12 mouse cellular contexts compared by ENCODE assay signal in the genomic region with DNA sequence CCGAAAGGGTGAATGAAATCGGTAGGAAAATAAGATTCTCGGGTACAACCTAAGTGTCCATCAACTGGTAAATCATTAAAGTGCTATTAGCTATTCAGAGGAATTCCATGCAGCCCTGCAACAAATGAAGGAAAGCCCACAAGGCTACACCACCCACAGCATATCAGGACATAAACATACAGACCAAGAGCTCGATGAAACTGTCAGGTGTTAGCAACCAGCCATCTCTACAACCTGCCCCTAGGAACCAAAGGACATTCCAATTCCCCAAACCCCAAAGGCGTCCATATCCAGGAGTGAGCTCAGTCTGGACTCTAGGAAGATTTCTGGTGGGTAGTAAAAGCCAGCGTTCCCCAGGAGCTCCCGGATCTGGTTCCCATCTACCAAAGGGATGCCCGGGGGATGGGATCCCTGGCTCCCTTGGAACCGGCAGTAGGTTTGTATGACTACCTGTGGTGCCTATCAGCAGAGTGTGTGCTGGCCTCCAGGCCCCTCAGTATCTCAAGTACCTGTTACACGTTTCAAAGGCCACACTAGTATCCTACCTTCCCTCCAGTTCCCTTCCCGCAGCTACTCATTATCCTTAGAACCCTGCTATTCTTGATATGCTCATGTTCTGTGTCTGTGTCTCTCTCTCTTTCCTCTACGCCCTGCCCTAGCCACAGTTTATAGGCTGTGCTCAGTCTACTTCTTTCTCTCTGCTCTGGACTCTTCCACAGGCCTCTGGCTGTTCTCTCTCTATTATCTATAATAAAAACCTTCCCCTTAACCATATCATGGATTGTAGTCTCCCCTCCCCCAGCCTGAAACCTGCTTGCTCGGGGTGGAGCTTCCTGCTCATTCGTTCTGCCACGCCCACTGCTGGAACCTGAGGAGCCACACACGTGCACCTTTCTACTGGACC. TPM values are rescaled to one million over a fixed set of nuclear protein-coding genes. Genes with fewer than 3 reads are reported as not detected.
DNase-seq lines count a peak whose midpoint lies in the region; ATAC-seq lines count a peak whose summit lies in the region.
"Had no signal": no experiment of that assay in that cellular context is flagged by ENCODE, and none has a peak within 500 bp of the region (broad histone marks: within the 10 kb centered on the region; RNA-seq: fewer than 3 reads in every experiment).

No protein-coding gene starts in this region.

- no peaks in the 10 kb centered on the region for H3K9me3 ChIP-seq in hindbrain, embryonic 14.5 days (ENCODE audit: control insufficient read depth, low read length)
- no peaks in the 10 kb centered on the region for H3K9me3 ChIP-seq in hindbrain, embryonic 12.5 days (replicated peaks)
- no peaks in the 10 kb centered on the region for H3K9me3 ChIP-seq in megakaryocyte, embryonic 14.5 days
- no peaks in the 10 kb centered on the region for H3K9me3 ChIP-seq in midbrain, embryonic 10.5 days (replicated peaks)

- no peak for ATAC-seq in hindbrain, embryonic 14.5 days (ENCODE audit: low FRiP score)
- no peak for ATAC-seq in hindbrain, embryonic 12.5 days (ENCODE audit: low FRiP score)

- no peak overlapping the region for H3K27ac ChIP-seq in hindbrain, embryonic 14.5 days
- H3K27ac ChIP-seq in hindbrain, embryonic 12.5 days = no peak overlapping the region
- no peak overlapping the region; the same call in 1 of the 2 replicates for H3K27ac ChIP-seq in midbrain, embryonic 10.5 days (replicated peaks)

- H3K36me3 ChIP-seq in hindbrain, embryonic 14.5 days (replicated peaks; ENCODE audit: control insufficient read depth, insufficient read depth) = no peaks in the 10 kb centered on the region
- no peaks in the 10 kb centered on the region for H3K36me3 ChIP-seq in hindbrain, embryonic 12.5 days
- H3K36me3 ChIP-seq in megakaryocyte, embryonic 14.5 days (replicated peaks; ENCODE audit: low read length) = peaks cover 5% of the 10 kb centered on the region
- no peaks in the 10 kb centered on the region for H3K36me3 ChIP-seq in midbrain, embryonic 10.5 days

- 0 out of 2 replicates have a peak overlapping the region, but pooled peaks have one; percentile 2 for H3K9ac ChIP-seq in hindbrain, embryonic 14.5 days
- no peak overlapping the region for H3K9ac ChIP-seq in hindbrain, embryonic 12.5 days

- 33% methylated on average over 15 of the region's 16 CpGs for WGBS in hindbrain, embryonic 14.5 days
- WGBS in hindbrain, embryonic 12.5 days = 36% methylated on average over 14 of the region's 16 CpGs
- 35% methylated on average over 15 of the region's 16 CpGs for WGBS in midbrain, embryonic 10.5 days

- no peaks in the 10 kb centered on the region for H3K27me3 ChIP-seq in hindbrain, embryonic 14.5 days (ENCODE audit: control insufficient read depth, insufficient read depth, low read length)
- H3K27me3 ChIP-seq in hindbrain, embryonic 12.5 days = no peaks in the 10 kb centered on the region
- no peaks in the 10 kb centered on the region for H3K27me3 ChIP-seq in megakaryocyte, embryonic 14.5 days (replicated peaks)
- no peaks in the 10 kb centered on the region for H3K27me3 ChIP-seq in midbrain, embryonic 10.5 days (ENCODE audit: low read depth, poor library complexity, severe bottlenecking)

- H3K4me3 ChIP-seq in hindbrain, embryonic 14.5 days (replicated peaks; ENCODE audit: low read length) = no peak overlapping the region
- H3K4me3 ChIP-seq in hindbrain, embryonic 12.5 days = no peak overlapping the region
- peak overlapping the region; percentile 81 for H3K4me3 ChIP-seq in megakaryocyte, embryonic 14.5 days (replicated peaks)
- H3K4me3 ChIP-seq in midbrain, embryonic 10.5 days = no peak overlapping the region

- H3K4me2 ChIP-seq in hindbrain, embryonic 14.5 days (replicated peaks) = no peak overlapping the region; the same call in 1 of the 2 replicates
- H3K4me2 ChIP-seq in hindbrain, embryonic 12.5 days (replicated peaks) = no peak overlapping the region; the same call in 1 of the 2 replicates

- H3K4me1 ChIP-seq in hindbrain, embryonic 14.5 days (replicated peaks; ENCODE audit: control insufficient read depth, insufficient read depth, low read length) = no peaks in the 10 kb centered on the region
- H3K4me1 ChIP-seq in hindbrain, embryonic 12.5 days = no peaks in the 10 kb centered on the region; the same call in 1 of the 2 replicates
- H3K4me1 ChIP-seq in megakaryocyte, embryonic 14.5 days = peaks cover 45% of the 10 kb centered on the region
- H3K4me1 ChIP-seq in midbrain, embryonic 10.5 days = peaks cover 10% of the 10 kb centered on the region

- DNase-seq in hindbrain, embryonic 14.5 days (ENCODE audit: low spot score) = no peak
- peak; percentile 55 for DNase-seq in c-Kit-positive CD71-positive TER-119-positive erythroid progenitor cells, embryonic 14.5 days (ENCODE audit: low spot score)
- DNase-seq in induced T-regulatory cell, adult 2 months (ENCODE audit: low read depth) = peak; percentile 54
- DNase-seq in right cerebral cortex, postnatal 25 days = no peak
- DNase-seq in midbrain, embryonic 10.5 days (ENCODE audit: low spot score) = no peak
- DNase-seq in T-cell, adult 2 months (ENCODE audit: low spot score) = no peak
- DNase-seq: cerebellum, adult 9-10 months; gastrocnemius, postnatal 36 days; lung, postnatal 10 days; retina, postnatal 1 day had no signal

RNA-seq across cellular contexts. Expression of a gene that starts 23.4 kb away (rescaled TPM):
- 1,007 and 1,073 TPM in 2 replicates for polyA plus RNA-seq in hindbrain, embryonic 14.5 days (2014; fragmentation: Nextera tagmentation; extraction: Ambion mirVana)
- 666 and 694 TPM in 2 replicates for polyA plus RNA-seq in hindbrain, embryonic 12.5 days (2016; fragmentation: Nextera tagmentation; extraction: Ambion mirVana)
- 4.3 and 28.1 TPM in 2 replicates for polyA plus RNA-seq in megakaryocyte, embryonic 14.5 days (2012; ENCODE audit: insufficient read depth, low replicate concordance)
- polyA plus RNA-seq in midbrain, embryonic 10.5 days (2016; fragmentation: Nextera tagmentation; extraction: Ambion mirVana) = 605 and 627 TPM in 2 replicates

RNA-seq across cellular contexts. Expression of a gene that starts 28.6 kb away (rescaled TPM):
- polyA plus RNA-seq in hindbrain, embryonic 14.5 days (2014; fragmentation: Nextera tagmentation; extraction: Ambion mirVana) = not detected in 2 replicates
- not detected in 2 replicates for polyA plus RNA-seq in hindbrain, embryonic 12.5 days (2016; fragmentation: Nextera tagmentation; extraction: Ambion mirVana)
- not detected in 2 replicates for polyA plus RNA-seq in megakaryocyte, embryonic 14.5 days (2012; ENCODE audit: insufficient read depth, low replicate concordance)
- not detected in 2 replicates for polyA plus RNA-seq in midbrain, embryonic 10.5 days (2016; fragmentation: Nextera tagmentation; extraction: Ambion mirVana)

RNA-seq across cellular contexts. Expression of a gene that starts 49.4 kb away (rescaled TPM):
- not detected in 2 replicates for polyA plus RNA-seq in hindbrain, embryonic 14.5 days (2014; fragmentation: Nextera tagmentation; extraction: Ambion mirVana)
- not detected in 2 replicates for polyA plus RNA-seq in hindbrain, embryonic 12.5 days (2016; fragmentation: Nextera tagmentation; extraction: Ambion mirVana)
- polyA plus RNA-seq in megakaryocyte, embryonic 14.5 days (2012; ENCODE audit: insufficient read depth, low replicate concordance) = 0.47 TPM in 1 of 2 replicates, not detected in the other
- not detected in 2 replicates for polyA plus RNA-seq in midbrain, embryonic 10.5 days (2016; fragmentation: Nextera tagmentation; extraction: Ambion mirVana)

Comparison
In these comparisons a context has a peak if more than half of its experiments do, and no peak if none do; other contexts are left out.
1. DNase-seq: peak in c-Kit-positive CD71-positive TER-119-positive erythroid progenitor cells, embryonic 14.5 days (single experiment) and induced T-regulatory cell, adult 2 months (single experiment); none in hindbrain, embryonic 14.5 days (single experiment), right cerebral cortex, postnatal 25 days (single experiment), midbrain, embryonic 10.5 days (single experiment) and T-cell, adult 2 months (single experiment).
2. RNA of a gene that starts 23.4 kb away (polyA plus RNA-seq): 1,007 to 1,073 TPM in hindbrain, embryonic 14.5 days, 666 to 694 TPM in hindbrain, embryonic 12.5 days and 605 to 627 TPM in midbrain, embryonic 10.5 days; 4.3 to 28.1 TPM in megakaryocyte, embryonic 14.5 days; every median in the first group is over 10 times any median in the second.